Mouse (Mus musculus): ENCODE measurements at regions not wholly inside any gene's neighbourhood (a gene's known extent, or its start where the extent isn't known, plus 50 kb on each side); places are given as distances from the start of the nearest gene placed in this dataset.
A peak's percentile ranks its signal among the peaks of the same experiment; 100 is the strongest.

- H3K4me3 ChIP-seq (ENCODE audit: low read depth, low read length) = no peak overlapping the region
- no peak for ATAC-seq (replicated peaks; ENCODE audit: low FRiP score)
- 81% methylated on average over 5 of the region's 5 CpGs for WGBS
- no peaks in the 10 kb centered on the region for H3K36me3 ChIP-seq (ENCODE audit: control insufficient read depth, insufficient read depth, low read length)
- no peaks in the 10 kb centered on the region for H3K4me1 ChIP-seq (replicated peaks; ENCODE audit: control insufficient read depth, insufficient read depth, low read length)
- no peak for DNase-seq (ENCODE audit: low spot score)
- no peak overlapping the region for H3K9ac ChIP-seq (ENCODE audit: low read length)
- no peaks in the 10 kb centered on the region for H3K27me3 ChIP-seq (ENCODE audit: control insufficient read depth, insufficient read depth, low read length)
- no peaks in the 10 kb centered on the region for H3K9me3 ChIP-seq (ENCODE audit: control insufficient read depth, low read length)
- no peak overlapping the region for H3K27ac ChIP-seq (ENCODE audit: low read depth, low read length)
- H3K4me2 ChIP-seq (ENCODE audit: low read depth, low read length, severe bottlenecking) = no peak overlapping the region
Measured at GRCm38 (mm10) chrX:95291676-95292075, 95.0 kb upstream of the Arhgef9 start.

- H3K9ac ChIP-seq (ENCODE audit: low read length) = no peak overlapping the region
- no peak overlapping the region for H3K27ac ChIP-seq (ENCODE audit: low read depth, low read length)
- DNase-seq (ENCODE audit: low spot score) = no peak
- no peaks in the 10 kb centered on the region for H3K36me3 ChIP-seq (ENCODE audit: control insufficient read depth, insufficient read depth, low read length)
- 80% methylated on average over 5 of the region's 5 CpGs for WGBS
- no peaks in the 10 kb centered on the region for H3K4me1 ChIP-seq (replicated peaks; ENCODE audit: control insufficient read depth, insufficient read depth, low read length)
- no peak for ATAC-seq (replicated peaks; ENCODE audit: low FRiP score)
- H3K9me3 ChIP-seq (ENCODE audit: control insufficient read depth, low read length) = no peaks in the 10 kb centered on the region
- no peak overlapping the region for H3K4me2 ChIP-seq (ENCODE audit: low read depth, low read length, severe bottlenecking)
- no peak overlapping the region for H3K4me3 ChIP-seq (ENCODE audit: low read depth, low read length)
- no peaks in the 10 kb centered on the region for H3K27me3 ChIP-seq (ENCODE audit: control insufficient read depth, insufficient read depth, low read length)
Measured at GRCm38 (mm10) chrX:95282038-95282437, 85.4 kb upstream of the Arhgef9 start.

DNA sequence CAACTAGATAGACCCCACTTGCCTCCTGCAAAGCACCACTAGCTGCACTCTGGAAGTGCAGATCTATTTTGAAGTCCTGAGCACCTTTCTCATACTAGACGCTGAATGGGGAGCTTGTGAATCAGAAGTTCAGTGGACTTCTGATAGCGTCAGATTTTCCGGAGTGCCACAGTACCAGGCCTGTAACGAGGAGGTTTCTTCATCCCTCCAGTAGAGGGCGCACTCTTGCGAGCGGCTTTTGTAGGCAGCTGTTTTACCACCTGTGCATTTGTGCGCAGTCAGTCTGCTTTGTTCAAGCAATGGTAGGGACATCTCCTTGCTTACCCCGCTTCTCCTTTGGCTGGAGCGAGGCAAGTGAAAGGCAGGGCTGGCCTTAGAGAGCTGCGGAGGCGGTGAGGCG lies 56.9 kb upstream of the Arhgef9 start:
- Histone ChIP-seq H3K9ac (ENCODE audit: low read length) (no peak overlapping the region), H3K4me2 (ENCODE audit: low read depth, low read length, severe bottlenecking) (no peak overlapping the region), H3K36me3 (ENCODE audit: control insufficient read depth, insufficient read depth, low read length) (no peaks in the 10 kb centered on the region), H3K4me1 (replicated peaks; ENCODE audit: control insufficient read depth, insufficient read depth, low read length) (no peaks in the 10 kb centered on the region), H3K9me3 (ENCODE audit: control insufficient read depth, low read length) (no peaks in the 10 kb centered on the region), H3K27ac (ENCODE audit: low read depth, low read length) (no peak overlapping the region), H3K27me3 (ENCODE audit: control insufficient read depth, insufficient read depth, low read length) (no peaks in the 10 kb centered on the region), H3K4me3 (ENCODE audit: low read depth, low read length) (no peak overlapping the region)
- WGBS = 27% methylated on average over 13 of the region's 13 CpGs
- DNase-seq (ENCODE audit: low spot score) (peak; percentile 47), ATAC-seq (replicated peaks; ENCODE audit: low FRiP score) (no peak)
